Mouse (Mus musculus) central nervous system, embryonic 18 days (tissue): ENCODE data around the gene Psmd3. TPM values are rescaled to one million over a fixed set of nuclear protein-coding genes. Genes with fewer than 3 reads are reported as not detected.

ENCODE experiments used
- polyA plus RNA-seq: library from polyadenylated mRNA; depleted of rRNA; stranded (reverse); fragments of >200 nt; gene quantifications from 2 replicates; pipeline ENCODE4 v1.2.3, GENCODE M21; 2012; rRNA removed

Psmd3 gene
- 177 and 191 TPM in 2 replicates for polyA plus RNA-seq

GRCm38 (mm10) chr11:98681786-98682745, at the start of gene Psmd3:
Gene Psmd3 (plus strand): TSS chr11:98682554.

GRCm38 (mm10) chr11:98646459-98646858, 35.9 kb upstream of the Psmd3 start, which contains the start of gene Gsdma2:
Gene Gsdma2 (plus strand): TSS chr11:98646759.

GRCm38 (mm10) chr11:98664091-98664490, 18.3 kb upstream of the Psmd3 start, which contains the start of gene Gsdma:
Gene Gsdma (plus strand): TSS chr11:98664351.

GRCm38 (mm10) chr11:98701213-98701670, 18.9 kb downstream of the Psmd3 start, which contains the start of gene Csf3:
Gene Csf3 (plus strand): TSS chr11:98701263.

GRCm38 (mm10) chr11:98729119-98729588, 46.8 kb downstream of the Psmd3 start, which contains the start of gene Med24:
Gene Med24 (minus strand): TSS chr11:98729435.

GRCm38 (mm10) chr11:98740393-98741050, 58.2 kb downstream of the Psmd3 start, which contains the start of gene Thra:
Gene Thra (plus strand): TSS chr11:98740638.

Other genes with a start within 250 kb of the Psmd3 start
- gene Mien1, start 243.6 kb upstream of the Psmd3 start, polyA plus RNA-seq: 186 and 206 TPM in 2 replicates
- gene Grb7, start 236.2 kb upstream of the Psmd3 start, polyA plus RNA-seq: 1.9 and 2.1 TPM in 2 replicates
- gene Ikzf3, start 136.5 kb upstream of the Psmd3 start, polyA plus RNA-seq: 0.08 and 0.10 TPM in 2 replicates
- 0.11 and 0.23 TPM in 2 replicates for gene Zpbp2, start 131.5 kb upstream of the Psmd3 start, polyA plus RNA-seq
- gene Ormdl3, start 95.2 kb upstream of the Psmd3 start, polyA plus RNA-seq: 105 and 111 TPM in 2 replicates
- gene Lrrc3c, start 84.3 kb upstream of the Psmd3 start, polyA plus RNA-seq: not detected in 2 replicates
- gene Gm12355, start 56.9 kb upstream of the Psmd3 start, polyA plus RNA-seq: 0.23 and 0.32 TPM in 2 replicates
- not detected in 2 replicates for gene Gsdma3, start 56.2 kb upstream of the Psmd3 start, polyA plus RNA-seq
- not detected in 2 replicates for gene Gsdma2, start 35.8 kb upstream of the Psmd3 start, polyA plus RNA-seq
- 0.01 TPM in 1 of 2 replicates, not detected in the other for gene Gsdma, start 18.2 kb upstream of the Psmd3 start, polyA plus RNA-seq
- gene Csf3, start 18.7 kb downstream of the Psmd3 start, polyA plus RNA-seq: not detected in 2 replicates
- 119 and 126 TPM in 2 replicates for gene Med24, start 46.9 kb downstream of the Psmd3 start, polyA plus RNA-seq
- 1,068 and 1,110 TPM in 2 replicates for gene Thra, start 58.1 kb downstream of the Psmd3 start, polyA plus RNA-seq
- 4.5 and 5.2 TPM in 2 replicates for gene Nr1d1, start 92.8 kb downstream of the Psmd3 start, polyA plus RNA-seq
- 94.0 and 95.7 TPM in 2 replicates for gene Msl1, start 113.0 kb downstream of the Psmd3 start, polyA plus RNA-seq
- 51.0 and 55.2 TPM in 2 replicates for gene Casc3, start 122.4 kb downstream of the Psmd3 start, polyA plus RNA-seq
- 50.2 and 56.1 TPM in 2 replicates for gene Rapgefl1, start 154.2 kb downstream of the Psmd3 start, polyA plus RNA-seq
- gene Wipf2, start 181.1 kb downstream of the Psmd3 start, polyA plus RNA-seq: 9.4 and 10.4 TPM in 2 replicates
- 1.8 and 2.7 TPM in 2 replicates for gene Cdc6, start 225.2 kb downstream of the Psmd3 start, polyA plus RNA-seq
- gene Rara, start 245.3 kb downstream of the Psmd3 start, polyA plus RNA-seq: 7.2 and 8.4 TPM in 2 replicates